Mouse (Mus musculus) embryonic facial prominence, embryonic 11.5 days (tissue): ENCODE measurements around the gene 3110009E18Rik. TPM values are rescaled to one million over a fixed set of nuclear protein-coding genes. Genes with fewer than 3 reads are reported as not detected.
A peak's percentile ranks its signal among the peaks of the same experiment; 100 is the strongest.

Experiments
- ATAC-seq: fragments of 200-750 bp; cut with Nextera tagmentation; replicated peaks from 2 replicates; pipeline ENCODE4 v1.8.0; 2017; ENCODE audit warnings: low read depth; ENCODE audit not compliant: insufficient number of reproducible peaks, low FRiP score, low TSS enrichment
- DNase-seq: peaks from one replicate; pipeline ENCODE4 v3.0.0-alpha.2; 2015; ENCODE audit warnings: low spot score
- H3K27ac ChIP-seq: fragments of 300-500 bp; sonication (generic); replicated peaks from 2 replicates; pipeline ENCODE4 v1.5.1; 2014; ENCODE audit warnings: mild to moderate bottlenecking, low read depth, low read length, control low read depth
- H3K27me3 ChIP-seq: fragments of 300-500 bp; sonication (generic); 2 replicates; pipeline ENCODE4 v1.6.1; 2014; ENCODE audit warnings: mild to moderate bottlenecking, low read length, moderate library complexity, mixed read lengths; ENCODE audit not compliant: control insufficient read depth, insufficient read depth
- H3K36me3 ChIP-seq: fragments of 300-500 bp; sonication (generic); replicated peaks from 2 replicates; pipeline ENCODE4 v1.6.1; 2014; ENCODE audit warnings: low read depth, mild to moderate bottlenecking, low read length, moderate library complexity, mixed read lengths; ENCODE audit not compliant: control insufficient read depth, insufficient read depth
- H3K4me1 ChIP-seq: fragments of 300-500 bp; sonication (generic); 2 replicates; pipeline ENCODE4 v1.6.1; 2014; ENCODE audit warnings: low read length, mixed read lengths; ENCODE audit not compliant: control insufficient read depth, insufficient read depth
- H3K4me2 ChIP-seq: fragments of 300-500 bp; sonication (generic); 2 replicates; pipeline ENCODE4 v1.6.1; 2014; ENCODE audit warnings: low read depth, mild to moderate bottlenecking, control low read depth, low read length, moderate library complexity
- H3K4me3 ChIP-seq: fragments of 300-500 bp; sonication (generic); 2 replicates; pipeline ENCODE4 v1.5.1; 2014; ENCODE audit warnings: low read depth, low read length, control low read depth
- H3K9ac ChIP-seq: fragments of 300-500 bp; sonication (generic); replicated peaks from 2 replicates; pipeline ENCODE4 v1.6.1; 2014; ENCODE audit warnings: mild to moderate bottlenecking, control low read depth, low read length
- H3K9me3 ChIP-seq: fragments of 300-500 bp; sonication (generic); replicated peaks from 2 replicates; pipeline ENCODE4 v1.6.1; 2016; ENCODE audit warnings: mild to moderate bottlenecking, low read length, inconsistent platforms, mixed read lengths; ENCODE audit not compliant: control insufficient read depth
- WGBS: fragments of 180-500 bp; shearing (Covaris S2); extraction: QIAGEN DNeasy Blood & Tissue Kit; methylation state at CpG from one replicate; pipeline ENCODE4 v1.1.7; 2014; 5-methylcytosine and 5-hydroxymethylcytosine counted together
- polyA plus RNA-seq: library from polyadenylated mRNA; unstranded; fragments of >200 nt; fragmentation: Nextera tagmentation; extraction: Ambion mirVana; gene quantifications from 2 replicates; pipeline ENCODE4 v1.2.1, GENCODE M21; 2014

The 3110009E18Rik gene
- polyA plus RNA-seq, 1 experiment from 2014 or later = 20.7 TPM

DNA sequence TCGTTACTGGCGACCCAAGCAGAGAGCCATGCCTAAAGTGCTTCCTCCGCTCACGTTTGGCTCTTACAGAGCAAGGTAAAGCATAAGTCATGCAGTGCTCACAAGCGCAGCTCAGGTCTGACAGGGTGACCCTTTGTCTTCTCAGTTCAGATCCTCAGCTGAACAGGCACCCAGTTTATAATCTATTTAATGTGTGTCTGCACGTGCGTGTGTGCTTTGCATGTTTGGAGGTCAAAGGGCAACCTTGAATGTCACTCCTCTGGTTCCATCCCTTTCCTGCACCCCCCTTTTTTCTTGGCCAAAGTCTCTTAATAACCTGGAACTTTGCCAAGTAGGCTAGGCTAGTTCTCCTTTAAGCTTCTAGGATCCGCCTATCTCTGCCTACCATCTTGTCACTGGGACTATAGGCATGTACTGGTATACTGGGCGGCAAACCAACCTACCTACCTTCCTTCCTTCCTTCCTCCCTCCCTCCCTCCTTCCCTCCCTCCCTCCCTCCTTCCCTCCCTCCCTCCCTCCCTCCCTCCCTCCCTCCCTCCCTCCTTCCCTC lies 19.2 kb downstream of the 3110009E18Rik start:
- H3K27ac ChIP-seq = no peak overlapping the region
- no peaks in the 10 kb centered on the region for H3K4me1 ChIP-seq
- H3K4me2 ChIP-seq = no peak overlapping the region
- H3K36me3 ChIP-seq = no peaks in the 10 kb centered on the region
- DNase-seq (no peak), ATAC-seq (no peak)
- 90% methylated on average over 9 of the region's 9 CpGs for WGBS
- H3K27me3 ChIP-seq = no peaks in the 10 kb centered on the region
- H3K9me3 ChIP-seq = no peaks in the 10 kb centered on the region
- H3K9ac ChIP-seq = no peak overlapping the region
- H3K4me3 ChIP-seq = no peak overlapping the region

DNA sequence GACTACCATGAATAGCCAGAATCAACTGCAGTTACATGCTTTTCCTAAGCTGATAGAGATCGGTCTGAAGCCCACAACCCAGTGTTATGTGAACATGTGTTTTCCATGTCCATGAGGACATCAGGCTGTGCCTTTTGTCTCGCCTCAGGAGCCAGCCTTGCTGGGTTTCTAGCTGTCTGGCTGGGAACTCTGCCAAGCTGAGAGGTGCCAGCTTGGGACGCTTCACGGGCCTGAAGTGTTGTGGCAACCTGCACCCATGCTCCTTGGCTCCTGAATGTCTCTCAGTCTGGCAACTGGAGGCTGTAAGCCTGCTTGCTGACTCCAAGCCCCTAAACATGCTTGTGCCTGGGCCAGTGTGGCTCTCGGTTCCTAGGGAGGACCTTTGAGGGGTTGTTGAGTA lies 21.6 kb downstream of the 3110009E18Rik start:
- Histone ChIP-seq H3K9me3 (no peaks in the 10 kb centered on the region), H3K9ac (no peak overlapping the region), H3K4me2 (no peak overlapping the region), H3K27ac (no peak overlapping the region), H3K36me3 (no peaks in the 10 kb centered on the region), H3K27me3 (no peaks in the 10 kb centered on the region), H3K4me3 (no peak overlapping the region), H3K4me1 (no peaks in the 10 kb centered on the region)
- DNase-seq (no peak), ATAC-seq (no peak)
- WGBS = 80% methylated on average over 5 of the region's 5 CpGs

DNA sequence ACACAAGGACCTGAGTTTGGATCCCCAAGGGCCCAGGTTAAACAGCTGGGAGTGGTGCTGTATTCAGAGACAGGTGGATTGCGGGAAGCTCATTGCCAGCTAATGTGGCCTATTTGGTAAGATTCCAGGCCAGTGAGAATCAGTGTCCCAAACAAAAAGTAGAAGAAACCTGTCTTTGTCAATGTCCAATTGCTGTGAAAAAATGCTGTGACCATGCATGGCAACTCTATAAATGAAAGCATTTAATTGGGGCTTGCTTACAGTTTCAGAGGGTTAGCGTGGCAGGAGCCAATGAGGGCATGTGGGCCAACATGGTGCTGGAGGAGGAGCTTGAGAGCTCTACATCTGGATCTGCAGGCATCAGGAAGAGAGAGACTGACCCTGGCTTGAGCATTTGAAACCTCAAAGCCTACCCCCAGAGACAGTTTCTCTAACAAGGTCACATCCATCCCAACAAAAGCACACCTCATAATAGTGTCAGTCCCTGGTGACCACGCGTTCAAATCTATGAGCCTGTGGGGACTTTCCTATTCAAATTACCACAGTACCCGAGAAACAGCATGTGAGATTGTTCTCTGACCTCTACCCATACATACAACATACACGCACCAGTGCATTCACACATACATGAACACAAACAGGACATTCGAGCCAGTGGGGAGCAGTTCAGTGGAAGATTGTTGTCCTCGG lies 24.7 kb downstream of the 3110009E18Rik start:
- Histone ChIP-seq H3K4me1 (no peaks in the 10 kb centered on the region), H3K27me3 (no peaks in the 10 kb centered on the region), H3K4me2 (no peak overlapping the region), H3K9me3 (no peaks in the 10 kb centered on the region), H3K27ac (no peak overlapping the region), H3K36me3 (no peaks in the 10 kb centered on the region), H3K4me3 (no peak overlapping the region), H3K9ac (no peak overlapping the region)
- DNase-seq = no peak
- no peak for ATAC-seq
- WGBS = 86% methylated on average over 8 of the region's 8 CpGs

DNA sequence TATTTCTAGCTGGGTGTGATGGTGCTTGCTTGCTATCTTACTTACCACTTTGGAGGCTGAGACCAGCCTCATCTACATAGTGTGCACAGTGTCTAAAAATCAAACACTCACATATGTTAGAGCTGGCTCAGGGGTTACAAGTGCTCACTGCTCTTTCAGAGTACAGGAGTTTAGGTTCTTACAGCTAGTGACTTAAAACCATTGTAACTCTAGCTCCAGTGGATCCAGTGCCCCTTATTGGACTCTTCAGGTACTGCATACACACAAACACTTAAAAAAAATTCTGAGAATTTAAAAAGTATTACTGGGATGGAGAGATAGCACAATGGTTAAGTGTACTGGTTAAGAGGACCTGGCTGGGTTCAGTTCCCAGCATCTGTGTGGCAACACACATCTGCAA lies 26.0 kb downstream of the 3110009E18Rik start:
- no peaks in the 10 kb centered on the region for H3K27me3 ChIP-seq
- no peak overlapping the region for H3K4me2 ChIP-seq
- no peaks in the 10 kb centered on the region for H3K36me3 ChIP-seq
- H3K9ac ChIP-seq = no peak overlapping the region
- H3K4me3 ChIP-seq = no peak overlapping the region
- H3K27ac ChIP-seq = no peak overlapping the region
- no peaks in the 10 kb centered on the region for H3K4me1 ChIP-seq
- H3K9me3 ChIP-seq = no peaks in the 10 kb centered on the region
- ATAC-seq (no peak), DNase-seq (peak; percentile 22)

DNA sequence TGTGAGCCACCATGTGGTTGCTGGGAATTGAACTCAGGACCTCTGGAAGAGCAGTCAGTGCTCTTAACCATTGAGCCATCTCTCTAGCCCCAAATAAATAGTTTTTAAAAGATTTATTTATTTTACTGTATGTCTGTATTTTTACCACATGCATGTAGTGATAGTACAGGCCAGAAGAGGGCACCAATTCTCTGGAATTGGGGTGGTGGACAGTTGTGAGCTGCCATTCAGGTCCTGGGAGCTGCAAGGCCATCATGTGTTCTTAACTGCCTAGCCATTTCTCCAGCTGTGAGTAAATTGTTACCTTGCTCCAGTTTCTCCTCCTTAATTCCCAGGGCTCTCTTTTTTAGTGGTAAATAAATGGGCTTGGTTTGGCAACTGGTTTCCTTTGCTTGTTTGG lies 33.2 kb downstream of the 3110009E18Rik start:
- Histone ChIP-seq H3K27me3 (no peaks in the 10 kb centered on the region), H3K4me2 (no peak overlapping the region), H3K4me3 (no peak overlapping the region), H3K9me3 (no peaks in the 10 kb centered on the region), H3K4me1 (no peaks in the 10 kb centered on the region), H3K36me3 (no peaks in the 10 kb centered on the region), H3K27ac (no peak overlapping the region), H3K9ac (no peak overlapping the region)
- peak; percentile 60 for DNase-seq
- ATAC-seq = no peak

DNA sequence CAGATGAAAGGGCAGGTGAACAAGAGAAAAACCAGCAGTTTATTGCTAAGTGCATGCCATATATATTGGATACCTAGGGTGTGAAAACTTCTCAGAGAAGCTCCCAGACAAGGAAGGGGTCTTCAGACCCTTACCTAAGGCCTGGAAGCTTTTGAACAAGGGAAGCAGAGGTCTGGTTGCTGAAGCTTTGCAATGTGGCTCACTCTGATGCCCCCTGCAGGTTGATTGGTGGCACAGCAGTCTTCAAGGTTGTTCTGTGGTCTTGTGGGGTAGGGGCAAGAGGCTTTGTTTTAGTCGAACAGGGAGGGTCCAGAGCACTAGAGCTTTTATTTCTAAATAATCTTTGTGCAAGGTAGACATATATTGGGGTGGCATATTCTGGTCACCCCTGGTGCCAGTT lies 34.3 kb downstream of the 3110009E18Rik start:
- no peak overlapping the region for H3K4me3 ChIP-seq
- no peaks in the 10 kb centered on the region for H3K36me3 ChIP-seq
- no peaks in the 10 kb centered on the region for H3K27me3 ChIP-seq
- no peak overlapping the region for H3K9ac ChIP-seq
- no peak overlapping the region for H3K4me2 ChIP-seq
- no peaks in the 10 kb centered on the region; the same call in 1 of the 2 replicates for H3K4me1 ChIP-seq
- no peaks in the 10 kb centered on the region for H3K9me3 ChIP-seq
- 26% methylated on average over 1 of the region's 1 CpGs for WGBS
- ATAC-seq (no peak), DNase-seq (peak; percentile 52)
- no peak overlapping the region for H3K27ac ChIP-seq

DNA sequence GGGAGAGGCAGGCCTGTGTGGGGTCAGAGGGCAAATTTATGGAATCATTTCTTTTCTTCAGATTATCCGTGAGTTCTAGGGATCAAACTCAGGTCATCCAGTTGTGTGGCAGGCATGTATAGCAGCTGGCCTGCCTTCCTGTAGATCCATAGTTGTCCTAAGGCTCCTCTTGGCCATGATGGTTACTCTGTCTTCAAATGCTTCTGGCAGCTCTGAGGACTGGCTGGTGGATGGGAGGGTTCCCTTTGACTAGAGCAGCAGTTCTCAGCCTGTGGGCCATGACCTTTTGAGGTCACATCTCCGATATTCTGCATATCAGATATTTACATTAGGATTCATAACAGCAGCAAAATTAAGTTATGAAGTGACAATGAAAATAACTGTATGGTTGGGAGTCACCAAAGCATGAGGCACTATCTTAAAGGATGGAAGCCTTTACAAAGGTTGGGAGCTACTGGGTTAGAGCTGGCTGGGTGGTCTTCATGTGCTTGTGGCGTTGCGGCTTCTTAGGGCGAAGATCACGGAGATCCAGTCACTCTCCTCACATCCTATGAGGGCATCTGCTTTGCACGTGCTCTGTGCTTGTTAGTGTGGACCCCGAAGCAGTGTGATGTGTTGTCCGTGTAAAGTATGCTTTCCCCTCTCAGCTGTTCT lies 37.6 kb downstream of the 3110009E18Rik start:
- H3K27ac ChIP-seq = no peak overlapping the region
- ATAC-seq (no peak), DNase-seq (no peak)
- no peak overlapping the region for H3K4me3 ChIP-seq
- H3K9ac ChIP-seq = no peak overlapping the region
- H3K36me3 ChIP-seq = no peaks in the 10 kb centered on the region
- no peak overlapping the region for H3K4me2 ChIP-seq
- no peaks in the 10 kb centered on the region; the same call in 1 of the 2 replicates for H3K4me1 ChIP-seq
- WGBS = 77% methylated on average over 9 of the region's 9 CpGs
- no peaks in the 10 kb centered on the region for H3K9me3 ChIP-seq
- no peaks in the 10 kb centered on the region for H3K27me3 ChIP-seq

DNA sequence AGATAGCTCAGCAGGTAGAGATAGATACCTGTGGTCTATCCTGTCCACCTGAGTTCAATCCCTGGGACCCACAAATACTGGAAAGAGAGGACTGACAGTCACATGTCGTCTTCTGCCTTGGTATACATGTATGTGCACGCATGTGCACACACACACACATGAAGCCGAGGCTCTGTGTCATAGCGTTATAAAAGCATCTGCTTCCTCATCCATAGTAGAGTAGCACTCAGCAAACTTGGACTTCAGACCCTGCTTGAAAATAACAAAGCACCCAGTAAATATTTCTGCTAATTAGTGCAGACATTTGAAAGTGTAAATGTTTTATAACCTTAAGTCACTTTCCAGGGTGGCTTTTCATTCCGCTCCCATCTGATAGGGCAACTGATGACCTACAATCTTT lies 40.5 kb downstream of the 3110009E18Rik start:
- no peaks in the 10 kb centered on the region for H3K36me3 ChIP-seq
- no peak overlapping the region for H3K9ac ChIP-seq
- ATAC-seq = no peak
- H3K9me3 ChIP-seq = no peaks in the 10 kb centered on the region
- DNase-seq = no peak
- H3K4me3 ChIP-seq = no peak overlapping the region
- 92% methylated on average over 5 of the region's 5 CpGs for WGBS
- no peak overlapping the region for H3K27ac ChIP-seq
- no peaks in the 10 kb centered on the region for H3K27me3 ChIP-seq
- H3K4me2 ChIP-seq = no peak overlapping the region
- no peaks in the 10 kb centered on the region; the same call in 1 of the 2 replicates for H3K4me1 ChIP-seq
